Mouse (Mus musculus) stomach, postnatal 0 days (tissue): ENCODE results near the gene Rpl22l1.

Source experiments
- CTCF ChIP-seq: IDR thresholded peaks from 2 replicates; pipeline ENCODE4 v1.5.1; 2016; ENCODE audit warnings: antibody characterized with exemption, low read depth, mild to moderate bottlenecking, moderate library complexity
- EP300 ChIP-seq: optimal IDR thresholded peaks from 2 replicates; pipeline ENCODE3; 2016; ENCODE audit warnings: antibody characterized with exemption

GRCm38 (mm10) chr3:28755477-28755876 lies 49.8 kb upstream of the Rpl22l1 start:
- TF ChIP-seq CTCF (no peak), EP300 (no peak)
